Mouse (Mus musculus): ENCODE results near the gene Amigo2.

DNA sequence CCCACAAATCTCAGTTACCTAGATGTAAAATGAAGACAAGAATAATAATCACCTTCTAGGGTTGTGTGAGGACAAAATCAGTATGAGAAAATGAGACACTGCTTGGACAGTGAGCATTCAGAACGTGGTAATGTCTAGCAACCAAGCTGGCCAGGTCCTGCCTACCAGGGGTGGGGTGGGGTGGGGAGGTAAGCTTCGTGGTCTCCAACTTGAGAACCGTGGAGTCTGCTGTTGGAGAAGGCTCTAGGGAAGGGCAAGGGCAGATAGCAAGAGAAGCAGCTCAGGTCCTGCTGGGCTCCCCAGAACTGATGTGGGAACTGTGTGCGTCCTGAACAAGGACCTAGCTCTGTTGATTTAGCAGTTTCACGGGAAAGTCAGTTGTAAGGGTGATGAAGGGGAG lies 37.1 kb upstream of the Amigo2 start:
- TF ChIP-seq CEBPB (IDR thresholded peaks at IDR 0.05; ENCODE audit: insufficient read depth, poor library complexity, severe bottlenecking) (no peak), E2F4 (IDR thresholded peaks at IDR 0.05; ENCODE audit: insufficient read depth) (no peak), TCF12 (IDR thresholded peaks at IDR 0.05; ENCODE audit: insufficient read depth, poor library complexity, severe bottlenecking) (no peak), MYOG (IDR thresholded peaks at IDR 0.05; ENCODE audit: control insufficient read depth in 1 of 3, insufficient read depth in 1 of 3, insufficient read length in 2 of 3, low read depth in 2 of 3) (no peak)

All from myocyte (in vitro differentiated cells).